Mouse (Mus musculus): ENCODE measurements around the gene Alkal2.

Alkal2 gene

GRCm38 (mm10) chr12:30928182-30928581 is 44.1 kb downstream of the Alkal2 start:
- DNase-seq, result no peak

GRCm38 (mm10) chr12:30933299-30933698 is 49.2 kb downstream of the Alkal2 start:
- no peak for DNase-seq

DNA sequence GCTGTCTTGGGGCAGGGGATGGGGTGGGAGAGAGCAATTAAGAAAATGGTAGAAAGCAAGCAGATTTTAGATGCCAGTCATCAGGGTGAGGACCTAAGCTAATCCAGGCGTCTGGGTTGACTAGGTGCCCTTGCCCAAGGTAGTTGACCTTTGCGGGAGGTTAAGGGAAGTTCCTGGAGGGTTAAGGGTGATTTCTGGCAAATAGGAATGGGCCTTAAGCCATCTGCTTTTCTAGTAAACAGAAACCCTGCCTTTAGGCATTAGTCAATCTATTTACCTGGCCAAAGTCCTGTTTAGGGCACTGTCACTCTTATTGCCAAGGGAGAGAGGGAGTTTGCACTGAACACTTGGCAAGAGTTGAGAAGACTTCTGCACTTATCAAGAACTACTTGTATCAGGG is 52.8 kb downstream of the Alkal2 start:
- DNase-seq, result no peak

Data from lung, postnatal 14 days (tissue).